Comparison of ENCODE assay signal across 10 mouse cellular contexts in the genomic region with DNA sequence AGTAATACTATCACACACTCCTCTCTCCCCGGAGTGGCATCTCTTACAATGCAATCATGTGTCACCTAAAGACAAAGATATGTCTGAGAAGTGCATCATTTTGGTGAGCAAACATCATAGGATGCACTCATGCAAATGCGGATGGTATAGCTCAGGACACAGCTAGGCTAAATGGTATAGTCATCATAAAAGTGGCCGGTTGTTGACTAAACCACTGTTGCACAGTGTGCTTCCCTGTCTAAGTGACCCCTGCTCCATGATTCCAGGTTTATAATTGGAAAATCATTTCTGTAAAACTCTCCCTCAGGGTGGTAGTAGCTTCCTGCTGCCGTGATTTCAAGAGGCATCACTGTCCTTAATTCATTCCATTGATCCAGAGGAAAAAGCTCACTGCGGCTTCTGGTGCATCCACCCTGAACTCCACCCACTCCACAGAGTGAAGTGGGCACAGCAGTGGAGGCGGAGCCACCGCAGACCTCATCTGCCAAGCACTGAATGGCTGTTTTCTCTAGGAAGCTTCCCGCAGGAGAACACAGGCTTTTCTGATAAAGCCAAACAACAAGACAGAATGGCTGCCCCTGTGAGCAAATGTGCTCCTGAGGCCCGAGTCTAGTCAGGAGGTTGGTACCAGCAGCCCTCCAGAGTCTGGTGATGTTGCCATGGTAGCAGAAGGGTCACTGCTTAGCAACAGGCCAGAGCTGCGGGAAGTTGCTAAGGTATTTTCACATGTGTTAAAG. TPM values are rescaled to one million over a fixed set of nuclear protein-coding genes. Genes with fewer than 3 reads are reported as not detected.
DNase-seq lines count a peak whose midpoint lies in the region; ATAC-seq lines count a peak whose summit lies in the region.
"Had no signal": no experiment of that assay in that cellular context is flagged by ENCODE, and none has a peak within 500 bp of the region (broad histone marks: within the 10 kb centered on the region; RNA-seq: fewer than 3 reads in every experiment).

No protein-coding gene starts in this region.

- no peak overlapping the region for H3K9ac ChIP-seq in kidney, embryonic 15.5 days
- 0 out of 2 replicates have a peak overlapping the region, but pooled peaks have one; percentile 24 for H3K9ac ChIP-seq in hindbrain, embryonic 13.5 days
- H3K9ac ChIP-seq: heart, embryonic 15.5 days had no signal

- peak overlapping the region; percentile 19; the same call in 1 of the 2 replicates for H3K27ac ChIP-seq in kidney, embryonic 15.5 days
- peak overlapping the region; percentile 88 for H3K27ac ChIP-seq in hindbrain, embryonic 13.5 days
- H3K27ac ChIP-seq: heart, embryonic 15.5 days had no signal

- no peak overlapping the region for H3K4me2 ChIP-seq in kidney, embryonic 15.5 days
- peak overlapping the region; percentile 21 for H3K4me2 ChIP-seq in hindbrain, embryonic 13.5 days
- H3K4me2 ChIP-seq: heart, embryonic 15.5 days had no signal

- intact Hi-C loops in left cerebral cortex, postnatal 36 days (cut with DNase I), result no loop called here

- no peaks in the 10 kb centered on the region for H3K36me3 ChIP-seq in kidney, embryonic 15.5 days
- H3K36me3 ChIP-seq in hindbrain, embryonic 13.5 days, result no peaks in the 10 kb centered on the region
- H3K36me3 ChIP-seq: heart, embryonic 15.5 days had no signal

- H3K4me3 ChIP-seq in kidney, embryonic 15.5 days (replicated peaks), result no peak overlapping the region
- no peak overlapping the region for H3K4me3 ChIP-seq in hindbrain, embryonic 13.5 days
- H3K4me3 ChIP-seq: heart, embryonic 15.5 days had no signal

- H3K9me3 ChIP-seq in kidney, embryonic 15.5 days (replicated peaks), result no peaks in the 10 kb centered on the region
- no peaks in the 10 kb centered on the region for H3K9me3 ChIP-seq in hindbrain, embryonic 13.5 days
- H3K9me3 ChIP-seq: heart, embryonic 15.5 days had no signal

- WGBS in kidney, embryonic 15.5 days, result 64% methylated on average over 10 of the region's 10 CpGs
- 30% methylated on average over 10 of the region's 10 CpGs for WGBS in hindbrain, embryonic 13.5 days

- no peaks in the 10 kb centered on the region for H3K27me3 ChIP-seq in kidney, embryonic 15.5 days
- no peaks in the 10 kb centered on the region for H3K27me3 ChIP-seq in hindbrain, embryonic 13.5 days
- H3K27me3 ChIP-seq: heart, embryonic 15.5 days had no signal

- no peak for DNase-seq in kidney, adult 18-20 months
- peak; percentile 28 to 41 for DNase-seq in left cerebral cortex, postnatal 36 days (ENCODE audit: low spot score in 2 of 2)
- DNase-seq in right cerebral cortex, postnatal 25 days, result peak; percentile 59
- DNase-seq in ovary, postnatal 36 days (ENCODE audit: low spot score), result no peak
- no peak for DNase-seq in T-cell, adult 2 months (ENCODE audit: low spot score)
- DNase-seq: thymus, postnatal 14 days had no signal

- no peak for ATAC-seq in kidney, embryonic 15.5 days (replicated peaks; ENCODE audit: low FRiP score)
- ATAC-seq in hindbrain, embryonic 13.5 days (ENCODE audit: low FRiP score), result peak; percentile 93
- ATAC-seq in CD4-positive, CD25-positive, alpha-beta regulatory T cell, adult 4 months, result no peak

- peaks cover 13% of the 10 kb centered on the region for H3K4me1 ChIP-seq in kidney, embryonic 15.5 days
- peaks cover 47% of the 10 kb centered on the region for H3K4me1 ChIP-seq in hindbrain, embryonic 13.5 days (replicated peaks)

RNA-seq across cellular contexts. Expression of gene Rpl10-ps3, which starts 38.9 kb away (rescaled TPM):
- 231 and 320 TPM in 2 replicates for polyA plus RNA-seq in kidney, embryonic 15.5 days (2015; fragmentation: Nextera tagmentation; extraction: Ambion mirVana)
- 142 and 149 TPM in 2 replicates for polyA plus RNA-seq in hindbrain, embryonic 13.5 days (2015; fragmentation: Nextera tagmentation; extraction: Ambion mirVana)
- 100 to 1,000 TPM; 312 to 315 TPM for total RNA-seq in left cerebral cortex, postnatal 36 days (2021)
- polyA plus RNA-seq in CD4-positive, CD25-positive, alpha-beta regulatory T cell, adult 4 months (2017; shearing (Covaris generic)), result 100 to 1,000 TPM; 144 to 743 TPM

Comparison
In these comparisons a context has a peak if more than half of its experiments do, and no peak if none do; other contexts are left out.
1. DNase-seq: peak in left cerebral cortex, postnatal 36 days (2 of 2) and right cerebral cortex, postnatal 25 days (single experiment); none in kidney, adult 18-20 months (single experiment), ovary, postnatal 36 days (single experiment) and T-cell, adult 2 months (single experiment).